Mouse (Mus musculus): ENCODE data around the gene Atp9a. TPM values are rescaled to one million over a fixed set of nuclear protein-coding genes. Genes with fewer than 3 reads are reported as not detected.

Gene Atp9a
- total and polyA plus RNA-seq, 3 experiments: not detected

DNA sequence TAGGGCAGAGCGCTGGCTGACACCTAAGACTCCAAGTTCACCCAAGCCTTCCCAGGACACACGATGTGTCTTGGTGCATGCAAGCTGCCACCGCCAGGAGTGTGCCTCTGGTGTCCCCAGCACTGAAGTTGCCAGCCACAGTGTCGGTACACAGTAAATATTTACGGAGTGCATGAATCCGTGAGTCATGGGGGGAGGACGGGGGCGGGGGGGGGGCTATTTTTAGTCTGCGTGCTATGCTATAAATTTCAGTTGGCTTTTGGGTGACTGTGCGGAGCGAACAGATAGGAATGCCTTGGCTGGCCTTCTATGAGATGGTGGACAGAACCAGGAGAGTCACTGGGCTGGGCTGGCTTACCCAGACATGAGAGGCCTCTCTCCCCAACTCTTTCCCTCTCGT lies 14.2 kb downstream of the Atp9a start:
- no peak overlapping the region for H3K9ac ChIP-seq (ENCODE audit: control insufficient read depth, low read depth, low read length, poor library complexity, severe bottlenecking)
- no peak for DNase-seq (ENCODE audit: low read depth, low spot score)
- H3K4me1 ChIP-seq (ENCODE audit: control insufficient read depth in 1 of 2, insufficient read depth in 2 of 2, low read length in 2 of 2): no peaks in the 10 kb centered on the region
- no peaks in the 10 kb centered on the region for H3K36me3 ChIP-seq (ENCODE audit: control insufficient read depth in 1 of 2, insufficient read depth in 2 of 2, low read length in 2 of 2)
- H3K27ac ChIP-seq (ENCODE audit: control insufficient read depth, low read depth, low read length): no peak overlapping the region
- no peaks in the 10 kb centered on the region for H3K27me3 ChIP-seq (ENCODE audit: control insufficient read depth in 1 of 2, insufficient read depth in 2 of 2, low read length in 2 of 2)
- H3K9me3 ChIP-seq (replicated peaks; ENCODE audit: insufficient read depth, low read length): no peaks in the 10 kb centered on the region
- TF ChIP-seq MAZ (IDR thresholded peaks at IDR 0.05; ENCODE audit: low read depth, low read length) (no peak), E2F4 (IDR thresholded peaks at IDR 0.05; ENCODE audit: borderline replicate concordance, low read depth, low read length) (no peak)
- H3K79me2 ChIP-seq (ENCODE audit: control insufficient read depth, insufficient read depth, low read length, poor library complexity): no peaks in the 10 kb centered on the region
- H3K4me3 ChIP-seq (ENCODE audit: control insufficient read depth in 1 of 2, insufficient read depth in 1 of 2, low read depth in 2 of 2, low read length in 2 of 2): no peak overlapping the region

DNA sequence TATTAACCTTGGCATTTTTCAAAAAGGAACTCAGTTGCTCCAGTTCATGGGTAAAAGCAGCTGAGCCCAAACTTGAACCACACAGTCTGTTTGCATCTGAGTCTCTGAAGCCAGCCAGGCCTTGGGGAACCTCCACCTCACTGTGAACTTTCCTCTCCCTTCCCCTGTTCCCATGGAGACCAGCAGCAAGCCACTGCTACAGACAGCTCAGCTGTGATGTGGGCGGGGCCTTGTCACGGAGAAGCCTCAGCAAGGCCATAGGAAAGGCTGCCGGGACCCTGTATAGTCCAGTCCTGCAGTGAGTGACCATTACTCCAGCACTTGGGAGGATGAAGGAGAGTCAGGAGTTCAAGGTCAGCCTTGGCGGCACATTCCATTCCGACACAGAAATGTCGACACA lies 16.2 kb downstream of the Atp9a start:
- no peak overlapping the region for H3K4me3 ChIP-seq (ENCODE audit: control insufficient read depth in 1 of 2, insufficient read depth in 1 of 2, low read depth in 2 of 2, low read length in 2 of 2)
- no peaks in the 10 kb centered on the region for H3K79me2 ChIP-seq (ENCODE audit: control insufficient read depth, insufficient read depth, low read length, poor library complexity)
- no peak overlapping the region for H3K9ac ChIP-seq (ENCODE audit: control insufficient read depth, low read depth, low read length, poor library complexity, severe bottlenecking)
- no peaks in the 10 kb centered on the region for H3K27me3 ChIP-seq (ENCODE audit: control insufficient read depth in 1 of 2, insufficient read depth in 2 of 2, low read length in 2 of 2)
- H3K9me3 ChIP-seq (replicated peaks; ENCODE audit: insufficient read depth, low read length): no peaks in the 10 kb centered on the region
- no peak for DNase-seq (ENCODE audit: low read depth, low spot score)
- no peaks in the 10 kb centered on the region for H3K4me1 ChIP-seq (ENCODE audit: control insufficient read depth in 1 of 2, insufficient read depth in 2 of 2, low read length in 2 of 2)
- TF ChIP-seq KAT2A (conservative IDR thresholded peaks at IDR 0.05; ENCODE audit: low read depth, low read length) (no peak), ZC3H11A (IDR thresholded peaks at IDR 0.05; ENCODE audit: low read depth, low read length) (no peak), ZMIZ1 (IDR thresholded peaks at IDR 0.05; ENCODE audit: low read depth, low read length) (no peak), UBTF (IDR thresholded peaks at IDR 0.05; ENCODE audit: borderline replicate concordance, insufficient read depth, low read depth, low read length) (no peak), JUND (IDR thresholded peaks at IDR 0.05; ENCODE audit: low read depth, low read length) (no peak), MAZ (IDR thresholded peaks at IDR 0.05; ENCODE audit: low read depth, low read length) (no peak), TAL1 (IDR thresholded peaks at IDR 0.05; ENCODE audit: low read length) (no peak), ZNF384 (IDR thresholded peaks at IDR 0.05; ENCODE audit: low read depth, low read length) (no peak), SIN3A (IDR thresholded peaks at IDR 0.05; ENCODE audit: low read length) (no peak), MEF2A (IDR thresholded peaks at IDR 0.05; ENCODE audit: extremely low read depth, insufficient replicate concordance, low read depth, low read length, poor library complexity, severe bottlenecking) (no peak), NRF1 (IDR thresholded peaks at IDR 0.05; ENCODE audit: insufficient read depth, low read depth, low read length, poor library complexity, severe bottlenecking) (no peak), NELFE (IDR thresholded peaks at IDR 0.05; ENCODE audit: low read depth, low read length) (no peak), POLR2AphosphoS2 (IDR thresholded peaks at IDR 0.05; ENCODE audit: low read length) (no peak), MYB (IDR thresholded peaks at IDR 0.05; ENCODE audit: low read depth, low read length) (no peak), MYC (IDR thresholded peaks at IDR 0.05; ENCODE audit: low read depth, low read length) (no peak)
- no peak overlapping the region for H3K27ac ChIP-seq (ENCODE audit: control insufficient read depth, low read depth, low read length)
- no peaks in the 10 kb centered on the region for H3K36me3 ChIP-seq (ENCODE audit: control insufficient read depth in 1 of 2, insufficient read depth in 2 of 2, low read length in 2 of 2)

Data from MEL (cell line).